Comparison of ENCODE assay signal across 23 mouse cellular contexts in the genomic region with DNA sequence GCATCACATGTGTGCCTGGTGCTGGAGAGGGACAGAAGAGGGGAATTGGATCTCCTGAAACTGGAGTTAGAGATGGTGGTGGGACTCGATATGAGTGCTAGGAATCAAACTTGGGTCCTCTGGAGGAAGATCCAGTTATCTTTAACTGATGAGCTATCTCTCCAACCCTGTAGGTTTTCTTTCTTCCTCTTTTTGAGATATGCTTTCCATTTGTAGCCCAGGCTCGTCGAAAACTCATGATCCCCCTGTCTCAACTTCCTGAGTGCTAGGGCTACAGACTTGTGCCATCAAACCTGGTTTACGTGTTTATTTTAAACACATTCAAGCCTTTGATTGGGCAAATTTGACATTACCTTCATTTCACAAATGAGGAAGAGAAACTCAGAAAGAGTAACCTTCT. TPM values are rescaled to one million over a fixed set of nuclear protein-coding genes. Genes with fewer than 3 reads are reported as not detected.
"Had no signal": no experiment of that assay in that cellular context is flagged by ENCODE, and none has a peak within 500 bp of the region (broad histone marks: within the 10 kb centered on the region; RNA-seq: fewer than 3 reads in every experiment).

No protein-coding gene starts in this region.

- H3K4me1 ChIP-seq: midbrain, embryonic 13.5 days; midbrain, embryonic 15.5 days; neural tube, embryonic 12.5 days had no signal

- H3K4me2 ChIP-seq: lung, embryonic 14.5 days; midbrain, embryonic 11.5 days; midbrain, embryonic 13.5 days; midbrain, embryonic 15.5 days; neural tube, embryonic 12.5 days had no signal

- DNase-seq: lung, adult 18-20 months; lung, embryonic 14.5 days; lung, postnatal 10 days; lung, postnatal 4 days; right cerebral cortex, adult 18-20 months; right cerebral cortex, postnatal 25 days; right cerebral cortex, postnatal 4 days; spleen, adult 18-20 months; thymus, adult 18-20 months; thymus, postnatal 14 days; thymus, postnatal 36 days had no signal

- H3K27me3 ChIP-seq: midbrain, embryonic 15.5 days had no signal

- H3K9me3 ChIP-seq: megakaryocyte, embryonic 14.5 days; midbrain, embryonic 13.5 days; midbrain, embryonic 15.5 days; neural tube, embryonic 12.5 days had no signal

- ATAC-seq: midbrain, embryonic 13.5 days; midbrain, embryonic 15.5 days had no signal

- H3K36me3 ChIP-seq: midbrain, embryonic 13.5 days; midbrain, embryonic 15.5 days; neural tube, embryonic 12.5 days had no signal

- H3K9ac ChIP-seq: lung, embryonic 14.5 days; midbrain, embryonic 13.5 days; midbrain, embryonic 15.5 days; neural tube, embryonic 12.5 days had no signal

- H3K4me3 ChIP-seq: megakaryocyte, embryonic 14.5 days; midbrain, embryonic 13.5 days; midbrain, embryonic 15.5 days; neural tube, embryonic 12.5 days had no signal

- H3K27ac ChIP-seq: midbrain, embryonic 13.5 days; midbrain, embryonic 15.5 days; neural tube, embryonic 12.5 days had no signal

RNA-seq across cellular contexts. Expression of gene Sec14l4, which starts 2.9 kb away (rescaled TPM):
- total RNA-seq: midbrain, postnatal 0 days; monocyte, adult 5-6 weeks; neutrophil, adult 5-6 weeks had no signal
- polyA plus RNA-seq: midbrain, embryonic 11.5 days; midbrain, embryonic 13.5 days; midbrain, embryonic 15.5 days; neural tube, embryonic 14.5 days had no signal

RNA-seq across cellular contexts. Expression of gene Sec14l3, which starts 30.5 kb away (rescaled TPM):
- total RNA-seq: monocyte, adult 5-6 weeks; neutrophil, adult 5-6 weeks had no signal
- polyA plus RNA-seq: midbrain, embryonic 11.5 days; midbrain, embryonic 13.5 days; neural tube, embryonic 12.5 days; small intestine, adult 2 months; stomach, embryonic 14.5 days had no signal

RNA-seq across cellular contexts. Expression of gene Gal3st1, which starts 50.7 kb away (rescaled TPM):
- total RNA-seq: neutrophil, adult 5-6 weeks had no signal
- polyA plus RNA-seq: midbrain, embryonic 11.5 days had no signal

RNA-seq across cellular contexts. Expression of gene 4930556J24Rik, which starts 57.6 kb away (rescaled TPM):
- total RNA-seq: monocyte, adult 5-6 weeks; neutrophil, adult 5-6 weeks had no signal
- polyA plus RNA-seq: midbrain, embryonic 11.5 days; thymus, postnatal 0 days had no signal
